Mouse (Mus musculus): ENCODE measurements around the gene Dlx5.

Dlx5 gene

GRCm38 (mm10) chr6:6876731-6877130 lies 5.2 kb downstream of the Dlx5 start:
- in situ Hi-C loops (cut with MboI, MseI), result loop anchor here (25.0 kb wide), 1 partner anchor 864 kb away; no protein-coding TSS in a partner anchor

- in situ Hi-C loops (cut with MboI, MseI), result loop anchor here (25.0 kb wide), 1 partner anchor 864 kb away; no protein-coding TSS in a partner anchor
Measured at GRCm38 (mm10) chr6:6876231-6876630, 5.7 kb downstream of the Dlx5 start.

- in situ Hi-C loops (cut with MboI, MseI), result loop anchor here (25.0 kb wide), 1 partner anchor 863 kb away; no protein-coding TSS in a partner anchor
Measured at GRCm38 (mm10) chr6:6875676-6876075, 6.2 kb downstream of the Dlx5 start.

- in situ Hi-C loops (cut with MboI, MseI), result loop anchor here (25.0 kb wide), 1 partner anchor 863 kb away; no protein-coding TSS in a partner anchor
Measured at GRCm38 (mm10) chr6:6875136-6875535, 6.7 kb downstream of the Dlx5 start.

- in situ Hi-C loops (cut with MboI, MseI), result no loop called here
Measured at GRCm38 (mm10) chr6:6874073-6874771, 7.7 kb downstream of the Dlx5 start.

GRCm38 (mm10) chr6:6873476-6874072 lies 8.3 kb downstream of the Dlx5 start:
- in situ Hi-C loops (cut with MboI, MseI), result no loop called here

- in situ Hi-C loops (cut with MboI, MseI), result no loop called here
Measured at GRCm38 (mm10) chr6:6872873-6873272, 9.0 kb downstream of the Dlx5 start.

GRCm38 (mm10) chr6:6871692-6872091 lies 10.2 kb downstream of the Dlx5 start:
- in situ Hi-C loops (cut with MboI, MseI), result no loop called here

- in situ Hi-C loops (cut with MboI, MseI), result no loop called here
Measured at GRCm38 (mm10) chr6:6870876-6871420, 10.9 kb downstream of the Dlx5 start.

- in situ Hi-C loops (cut with MboI, MseI), result no loop called here
Measured at GRCm38 (mm10) chr6:6869961-6870800, 11.7 kb downstream of the Dlx5 start.

GRCm38 (mm10) chr6:6869041-6869685 lies 12.7 kb downstream of the Dlx5 start:
- in situ Hi-C loops (cut with MboI, MseI), result no loop called here

GRCm38 (mm10) chr6:6867031-6867430 lies 14.9 kb downstream of the Dlx5 start:
- in situ Hi-C loops (cut with MboI, MseI), result no loop called here

- in situ Hi-C loops (cut with MboI, MseI), result no loop called here
Measured at GRCm38 (mm10) chr6:6864441-6865440, 17.1 kb downstream of the Dlx5 start.

- in situ Hi-C loops (cut with MboI, MseI), result no loop called here
Measured at GRCm38 (mm10) chr6:6863955-6864354, 17.9 kb downstream of the Dlx5 start.

GRCm38 (mm10) chr6:6863160-6863870 lies 18.6 kb downstream of the Dlx5 start, which contains the start of gene Dlx6:
Dlx6 (plus strand) TSS chr6:6863334.
- in situ Hi-C loops (cut with MboI, MseI), result no loop called here

- in situ Hi-C loops (cut with MboI, MseI), result no loop called here
Measured at GRCm38 (mm10) chr6:6862611-6863010, 19.3 kb downstream of the Dlx5 start.

- in situ Hi-C loops (cut with MboI, MseI), result no loop called here
Measured at GRCm38 (mm10) chr6:6861798-6862428, 20.0 kb downstream of the Dlx5 start.

- in situ Hi-C loops (cut with MboI, MseI), result no loop called here
Measured at GRCm38 (mm10) chr6:6861086-6861797, 20.6 kb downstream of the Dlx5 start.

Data from T-helper 1 cell (primary cell).